Mouse (Mus musculus) embryo, embryonic 11 days (tissue): ENCODE measurements around the gene Gm21409.
"Not testable (repeated sequence)": the region's sequence is repeated elsewhere in the genome, so short reads cannot be mapped to it uniquely, and the experiment has no call there.

Experiments
- DNase-seq: peaks from one replicate; pipeline ENCODE4 v3.0.0-alpha.2; 2015

The Gm21409 gene

DNA sequence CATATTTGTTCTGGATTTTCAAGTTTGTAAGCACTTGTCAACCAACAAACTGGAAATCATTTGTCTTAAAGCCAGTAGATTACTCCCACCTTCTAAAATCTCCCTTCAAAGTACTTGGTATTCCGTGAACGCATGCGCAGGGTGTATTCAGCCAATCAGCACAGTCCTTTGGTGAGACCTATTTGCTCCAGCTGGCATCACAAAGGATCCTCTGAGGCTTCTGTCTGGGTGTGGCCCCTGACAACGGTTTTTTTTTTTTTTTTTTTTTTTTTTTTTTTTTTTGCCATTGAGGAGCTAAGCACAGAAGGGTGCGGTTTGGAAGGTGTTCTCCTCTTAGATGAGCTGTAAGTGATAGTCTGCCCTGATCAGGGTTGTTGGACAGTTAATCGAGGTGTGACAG, at the start of gene Gm21409:
Gene Gm21409, plus strand, starts transcription at position 301 of the 400 bp plus-strand sequence.
- DNase-seq, result not testable (repeated sequence)
